21 mouse cellular contexts compared by ENCODE assay signal in genomic region chr11:110403602-110404001, GRCm38 (mm10).
"Had no signal": no experiment of that assay in that cellular context is flagged by ENCODE, and none has a peak within 500 bp of the region (broad histone marks: within the 10 kb centered on the region; RNA-seq: fewer than 3 reads in every experiment).

No protein-coding gene starts in this region.

- DNase-seq: liver, embryonic 13.5 days; liver, postnatal 0 days; lung, adult 2 months; lung, postnatal 4 days; midbrain, embryonic 14.5 days; retina, postnatal 1 day; right cerebral cortex, adult 18-20 months; right cerebral cortex, postnatal 25 days; right cerebral cortex, postnatal 4 days; spleen, adult 18-20 months; thymus, adult 18-20 months; thymus, postnatal 14 days; thymus, postnatal 36 days had no signal

- ATAC-seq: liver, postnatal 0 days; lung, postnatal 0 days; midbrain, embryonic 16.5 days had no signal

- H3K4me2 ChIP-seq: liver, embryonic 13.5 days; liver, embryonic 15.5 days; lung, embryonic 15.5 days; midbrain, embryonic 12.5 days; neural tube, embryonic 13.5 days; neural tube, embryonic 15.5 days had no signal

- H3K27me3 ChIP-seq: liver, embryonic 13.5 days; liver, embryonic 15.5 days; lung, embryonic 15.5 days; midbrain, embryonic 12.5 days; neural tube, embryonic 13.5 days; neural tube, embryonic 15.5 days had no signal

- H3K4me3 ChIP-seq: liver, embryonic 13.5 days; liver, embryonic 15.5 days; lung, embryonic 15.5 days; midbrain, embryonic 12.5 days; myocyte; neural tube, embryonic 13.5 days; neural tube, embryonic 15.5 days had no signal

- H3K9me3 ChIP-seq: liver, embryonic 13.5 days; liver, embryonic 15.5 days; lung, embryonic 15.5 days; midbrain, embryonic 12.5 days; neural tube, embryonic 13.5 days; neural tube, embryonic 15.5 days had no signal

- H3K27ac ChIP-seq: liver, embryonic 13.5 days; liver, embryonic 15.5 days; lung, embryonic 15.5 days; midbrain, embryonic 12.5 days; neural tube, embryonic 13.5 days; neural tube, embryonic 15.5 days had no signal

- H3K36me3 ChIP-seq: liver, embryonic 13.5 days; liver, embryonic 15.5 days; lung, embryonic 15.5 days; midbrain, embryonic 12.5 days; neural tube, embryonic 13.5 days; neural tube, embryonic 15.5 days had no signal

- H3K9ac ChIP-seq: liver, embryonic 13.5 days; liver, embryonic 15.5 days; liver, postnatal 0 days; lung, embryonic 15.5 days; midbrain, embryonic 12.5 days; neural tube, embryonic 13.5 days; neural tube, embryonic 15.5 days had no signal
